Mouse (Mus musculus) hindbrain, embryonic 15.5 days (tissue): Measurements from ENCODE around the gene Pik3ap1. TPM values are rescaled to one million over a fixed set of nuclear protein-coding genes. Genes with fewer than 3 reads are reported as not detected.

Experiments
- ATAC-seq: fragments of 200-750 bp; cut with Nextera tagmentation; 2 replicates; pipeline ENCODE4 v1.8.0; 2017; ENCODE audit warnings: low read depth, moderate number of reproducible peaks, moderate TSS enrichment; ENCODE audit not compliant: low FRiP score
- H3K27ac ChIP-seq: fragments of 300-500 bp; sonication (generic); replicated peaks from 2 replicates; pipeline ENCODE4 v1.5.1; 2015; ENCODE audit warnings: mild to moderate bottlenecking, inconsistent platforms
- H3K27me3 ChIP-seq: fragments of 300-500 bp; sonication (generic); 2 replicates; pipeline ENCODE4 v1.6.1; 2015; ENCODE audit warnings: control low read depth, inconsistent platforms
- H3K36me3 ChIP-seq: fragments of 300-500 bp; sonication (generic); 2 replicates; pipeline ENCODE4 v1.6.1; 2015; ENCODE audit warnings: control low read depth, inconsistent platforms
- H3K4me1 ChIP-seq: fragments of 300-500 bp; sonication (generic); replicated peaks from 2 replicates; pipeline ENCODE4 v1.6.1; 2015; ENCODE audit warnings: control low read depth, inconsistent platforms
- H3K4me2 ChIP-seq: fragments of 300-500 bp; sonication (generic); 2 replicates; pipeline ENCODE4 v1.6.1; 2015; ENCODE audit warnings: moderate library complexity, mild to moderate bottlenecking, inconsistent platforms
- H3K4me3 ChIP-seq: fragments of 300-500 bp; sonication (generic); 2 replicates; pipeline ENCODE4 v1.5.1; 2015; ENCODE audit warnings: mild to moderate bottlenecking, inconsistent platforms
- H3K9ac ChIP-seq: fragments of 300-500 bp; sonication (generic); 2 replicates; pipeline ENCODE4 v1.6.1; 2015; ENCODE audit warnings: inconsistent platforms
- H3K9me3 ChIP-seq: fragments of 300-500 bp; sonication (generic); 2 replicates; pipeline ENCODE4 v1.6.1; 2016; ENCODE audit warnings: control low read depth, inconsistent platforms
- WGBS: fragments of 180-500 bp; shearing (Covaris S2); methylation state at CpG from one replicate; pipeline ENCODE4 v1.1.7; 2015; 5-methylcytosine and 5-hydroxymethylcytosine counted together
- polyA plus RNA-seq: library from polyadenylated mRNA; unstranded; fragments of >200 nt; fragmentation: Nextera tagmentation; extraction: Ambion mirVana; gene quantifications from 2 replicates; pipeline ENCODE4 v1.2.1, GENCODE M21; 2015

Pik3ap1 gene
- polyA plus RNA-seq, 1 experiment from 2014 or later = 1.8 TPM

GRCm38 (mm10) chr19:41366192-41366853, 18.6 kb downstream of the Pik3ap1 start:
- WGBS = 89% methylated on average over 16 of the region's 16 CpGs
- Histone ChIP-seq H3K36me3 (no peaks in the 10 kb centered on the region), H3K4me1 (no peaks in the 10 kb centered on the region), H3K4me3 (no peak overlapping the region), H3K9ac (no peak overlapping the region), H3K27me3 (no peaks in the 10 kb centered on the region), H3K27ac (no peak overlapping the region), H3K9me3 (no peaks in the 10 kb centered on the region), H3K4me2 (no peak overlapping the region)
- ATAC-seq = no peak

DNA sequence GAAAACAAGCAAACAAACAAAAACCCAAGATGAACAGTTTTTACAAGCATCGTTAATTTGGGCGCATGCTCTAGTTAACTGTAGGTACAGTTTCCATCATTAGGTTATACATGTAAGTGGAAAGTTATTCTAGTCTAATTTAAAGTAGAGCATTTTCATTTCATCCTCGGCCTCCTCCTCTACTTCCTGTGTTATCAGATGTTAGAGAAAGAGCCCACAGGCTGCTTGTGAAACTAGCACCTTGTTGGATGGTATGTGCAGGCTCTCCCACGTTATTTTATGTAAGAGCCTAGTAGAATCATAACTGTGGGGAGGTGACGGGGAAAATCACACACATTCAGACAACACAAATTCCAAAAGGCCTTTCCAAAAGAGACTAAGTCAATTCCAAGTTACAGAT, 19.3 kb downstream of the Pik3ap1 start:
- Histone ChIP-seq H3K36me3 (no peaks in the 10 kb centered on the region), H3K9me3 (no peaks in the 10 kb centered on the region), H3K27me3 (no peaks in the 10 kb centered on the region), H3K4me2 (no peak overlapping the region), H3K27ac (no peak overlapping the region), H3K4me1 (no peaks in the 10 kb centered on the region), H3K9ac (no peak overlapping the region), H3K4me3 (no peak overlapping the region)
- ATAC-seq = no peak
- WGBS = 88% methylated on average over 5 of the region's 5 CpGs

- 89% methylated on average over 3 of the region's 3 CpGs for WGBS
- ATAC-seq = no peak
- H3K27me3 ChIP-seq = no peaks in the 10 kb centered on the region
Measured at GRCm38 (mm10) chr19:41364509-41364908, 20.4 kb downstream of the Pik3ap1 start.

DNA sequence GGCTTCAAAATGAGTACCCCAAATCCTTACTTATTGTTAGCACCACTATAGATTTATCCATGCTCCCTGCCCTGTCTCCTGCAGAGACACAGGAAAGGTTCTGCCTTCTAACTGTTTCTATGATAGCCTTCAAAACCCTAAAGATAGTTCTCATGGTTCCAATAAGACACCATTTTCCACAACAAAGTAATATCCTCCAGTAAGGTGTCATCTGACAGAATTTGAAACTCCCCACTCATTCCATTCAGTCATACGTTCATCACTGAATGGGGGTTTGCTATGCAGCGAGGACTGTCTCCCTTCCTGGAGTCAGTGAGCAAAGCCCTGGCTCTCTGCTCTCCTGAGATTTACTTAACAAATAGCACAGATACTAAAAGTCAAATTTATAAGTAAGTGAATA, 21.9 kb downstream of the Pik3ap1 start:
- Histone ChIP-seq H3K27me3 (no peaks in the 10 kb centered on the region), H3K27ac (no peak overlapping the region), H3K36me3 (no peaks in the 10 kb centered on the region), H3K4me3 (no peak overlapping the region), H3K4me2 (no peak overlapping the region), H3K4me1 (no peaks in the 10 kb centered on the region), H3K9me3 (no peaks in the 10 kb centered on the region), H3K9ac (no peak overlapping the region)
- WGBS = 81% methylated on average over 2 of the region's 2 CpGs
- no peak for ATAC-seq

More at GRCm38 (mm10) chr19:41364509-41364908, 20.4 kb downstream of the Pik3ap1 start:
- Histone ChIP-seq H3K9me3 (no peaks in the 10 kb centered on the region), H3K4me3 (no peak overlapping the region), H3K36me3 (no peaks in the 10 kb centered on the region), H3K27ac (no peak overlapping the region), H3K9ac (no peak overlapping the region), H3K4me1 (no peaks in the 10 kb centered on the region), H3K4me2 (no peak overlapping the region)

- WGBS = 19% methylated on average over 2 of the region's 2 CpGs
- no peak for ATAC-seq
- H3K9me3 ChIP-seq = no peaks in the 10 kb centered on the region
Measured at GRCm38 (mm10) chr19:41360459-41360858, 24.4 kb downstream of the Pik3ap1 start.

DNA sequence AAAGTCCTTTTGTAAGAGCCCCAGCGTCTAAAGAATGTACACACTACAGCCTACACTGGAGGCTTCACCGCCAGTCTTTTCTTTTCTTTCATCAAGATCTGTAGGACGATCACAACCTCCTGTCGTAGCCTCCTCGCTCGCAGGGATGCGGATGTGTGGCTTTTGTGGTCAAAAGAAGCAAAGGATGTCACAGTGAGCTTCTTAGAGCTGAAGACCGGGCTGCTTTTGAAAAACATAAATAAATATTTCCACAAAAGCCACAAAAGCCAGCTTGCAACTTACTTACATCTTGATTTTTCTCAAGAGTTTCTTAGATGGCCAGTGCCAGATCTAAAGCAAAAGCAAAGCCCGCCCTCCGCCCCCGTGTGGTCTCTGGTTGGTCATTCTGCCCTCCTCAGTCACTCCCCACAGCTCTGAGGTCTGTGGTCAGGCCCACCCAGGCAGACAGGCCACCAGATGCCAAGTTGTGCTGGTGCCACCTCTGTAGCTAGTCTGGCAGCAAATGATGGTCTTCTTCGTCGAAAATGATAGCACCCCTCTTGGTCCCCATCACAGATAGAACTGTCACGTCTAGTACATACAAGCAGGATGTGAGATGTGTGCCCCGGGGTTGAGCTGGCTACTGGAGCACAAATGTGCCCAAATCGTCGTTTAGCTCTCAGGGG, 30.5 kb downstream of the Pik3ap1 start:
- no peak overlapping the region for H3K4me3 ChIP-seq
- no peak overlapping the region for H3K9ac ChIP-seq
- ATAC-seq = no peak
- no peaks in the 10 kb centered on the region for H3K9me3 ChIP-seq
- no peak overlapping the region for H3K27ac ChIP-seq
- WGBS = 84% methylated on average over 17 of the region's 17 CpGs
- no peaks in the 10 kb centered on the region for H3K4me1 ChIP-seq
- no peak overlapping the region for H3K4me2 ChIP-seq
- H3K36me3 ChIP-seq = no peaks in the 10 kb centered on the region
- H3K27me3 ChIP-seq = no peaks in the 10 kb centered on the region

More at GRCm38 (mm10) chr19:41360459-41360858, 24.4 kb downstream of the Pik3ap1 start:
- Histone ChIP-seq H3K27ac (no peak overlapping the region), H3K4me2 (no peak overlapping the region), H3K9ac (no peak overlapping the region), H3K36me3 (no peaks in the 10 kb centered on the region), H3K4me1 (no peaks in the 10 kb centered on the region), H3K4me3 (no peak overlapping the region), H3K27me3 (no peaks in the 10 kb centered on the region)

GRCm38 (mm10) chr19:41349624-41350023, 35.3 kb downstream of the Pik3ap1 start:
- H3K27me3 ChIP-seq = no peaks in the 10 kb centered on the region
- no peak for ATAC-seq
- H3K4me1 ChIP-seq = peaks cover 11% of the 10 kb centered on the region; the same call in 1 of the 2 replicates
- no peak overlapping the region for H3K9ac ChIP-seq
- 85% methylated on average over 3 of the region's 3 CpGs for WGBS
- H3K36me3 ChIP-seq = no peaks in the 10 kb centered on the region
- no peaks in the 10 kb centered on the region for H3K9me3 ChIP-seq
- no peak overlapping the region for H3K4me3 ChIP-seq
- H3K4me2 ChIP-seq = no peak overlapping the region
- no peak overlapping the region for H3K27ac ChIP-seq

- Histone ChIP-seq H3K27me3 (no peaks in the 10 kb centered on the region), H3K36me3 (no peaks in the 10 kb centered on the region), H3K9me3 (no peaks in the 10 kb centered on the region), H3K4me3 (no peak overlapping the region), H3K4me1 (peaks cover 11% of the 10 kb centered on the region; the same call in 1 of the 2 replicates), H3K27ac (no peak overlapping the region), H3K4me2 (no peak overlapping the region), H3K9ac (no peak overlapping the region)
- WGBS = 92% methylated on average over 3 of the region's 3 CpGs
- ATAC-seq = no peak
Measured at GRCm38 (mm10) chr19:41348161-41348560, 36.7 kb downstream of the Pik3ap1 start.

- Histone ChIP-seq H3K9me3 (no peaks in the 10 kb centered on the region), H3K36me3 (no peaks in the 10 kb centered on the region), H3K4me1 (peaks cover 11% of the 10 kb centered on the region; the same call in 1 of the 2 replicates), H3K9ac (no peak overlapping the region), H3K27ac (no peak overlapping the region), H3K27me3 (no peaks in the 10 kb centered on the region), H3K4me2 (no peak overlapping the region), H3K4me3 (no peak overlapping the region)
- 87% methylated on average over 4 of the region's 4 CpGs for WGBS
- no peak for ATAC-seq
Measured at GRCm38 (mm10) chr19:41347326-41347725, 37.6 kb downstream of the Pik3ap1 start.

GRCm38 (mm10) chr19:41346099-41346850, 38.6 kb downstream of the Pik3ap1 start:
- Histone ChIP-seq H3K9me3 (no peaks in the 10 kb centered on the region), H3K4me2 (no peak overlapping the region), H3K27me3 (no peaks in the 10 kb centered on the region), H3K4me3 (no peak overlapping the region), H3K9ac (no peak overlapping the region), H3K27ac (no peak overlapping the region), H3K36me3 (no peaks in the 10 kb centered on the region), H3K4me1 (peaks cover 11% of the 10 kb centered on the region; the same call in 1 of the 2 replicates)
- no peak for ATAC-seq
- 40% methylated on average over 11 of the region's 11 CpGs for WGBS

GRCm38 (mm10) chr19:41345028-41345741, 39.7 kb downstream of the Pik3ap1 start:
- Histone ChIP-seq H3K9me3 (no peaks in the 10 kb centered on the region), H3K27ac (no peak overlapping the region), H3K9ac (no peak overlapping the region), H3K36me3 (no peaks in the 10 kb centered on the region), H3K27me3 (no peaks in the 10 kb centered on the region), H3K4me2 (no peak overlapping the region), H3K4me1 (peaks cover 11% of the 10 kb centered on the region; the same call in 1 of the 2 replicates), H3K4me3 (no peak overlapping the region)
- ATAC-seq = no peak
- WGBS = 45% methylated on average over 11 of the region's 11 CpGs
